Mouse (Mus musculus) embryo, embryonic 11.5 days (tissue): Measurements from ENCODE around the gene Ldb2.

Source experiments
- DNase-seq: peaks from one replicate; pipeline ENCODE4 v3.0.0-alpha.2; 2012; ENCODE audit warnings: low read depth, low spot score

Gene Ldb2

GRCm38 (mm10) chr5:44548468-44548867 is 251.0 kb downstream of the Ldb2 start:
- no peak for DNase-seq

GRCm38 (mm10) chr5:44543472-44544132 is 255.9 kb downstream of the Ldb2 start:
- no peak for DNase-seq

- DNase-seq, result no peak
These were observed 257.7 kb downstream of the Ldb2 start for GRCm38 (mm10) chr5:44541748-44542147.

- DNase-seq, result no peak
These were observed 260.8 kb downstream of the Ldb2 start for GRCm38 (mm10) chr5:44538687-44539086.

GRCm38 (mm10) chr5:44538000-44538395 is 261.5 kb downstream of the Ldb2 start:
- peak; percentile 38 for DNase-seq

GRCm38 (mm10) chr5:44537316-44537999 is 262.0 kb downstream of the Ldb2 start:
- no peak for DNase-seq

GRCm38 (mm10) chr5:44529466-44529865 is 270.0 kb downstream of the Ldb2 start:
- no peak for DNase-seq

- DNase-seq, result no peak
These were observed 270.5 kb downstream of the Ldb2 start for GRCm38 (mm10) chr5:44529001-44529400.

- DNase-seq, result no peak
These were observed 294.3 kb downstream of the Ldb2 start for GRCm38 (mm10) chr5:44505221-44505620.

- no peak for DNase-seq
These were observed 294.7 kb downstream of the Ldb2 start for GRCm38 (mm10) chr5:44504786-44505185.

- DNase-seq, result no peak
These were observed 301.3 kb downstream of the Ldb2 start for GRCm38 (mm10) chr5:44498229-44498628.

GRCm38 (mm10) chr5:44496854-44497253 is 302.6 kb downstream of the Ldb2 start:
- DNase-seq, result no peak

- DNase-seq, result no peak
These were observed 304.4 kb downstream of the Ldb2 start for GRCm38 (mm10) chr5:44495092-44495491.

GRCm38 (mm10) chr5:44494133-44494532 is 305.3 kb downstream of the Ldb2 start:
- no peak for DNase-seq

- DNase-seq, result no peak
These were observed 308.0 kb downstream of the Ldb2 start for GRCm38 (mm10) chr5:44491526-44491925.

- DNase-seq, result no peak
These were observed 309.0 kb downstream of the Ldb2 start for GRCm38 (mm10) chr5:44490462-44490861.

- peak; percentile 22 for DNase-seq
These were observed 315.9 kb downstream of the Ldb2 start for GRCm38 (mm10) chr5:44483426-44484106.

- no peak for DNase-seq
These were observed 318.1 kb downstream of the Ldb2 start for GRCm38 (mm10) chr5:44481406-44481805.

GRCm38 (mm10) chr5:44476356-44476755 is 323.1 kb downstream of the Ldb2 start:
- no peak for DNase-seq

GRCm38 (mm10) chr5:44475543-44475942 is 323.9 kb downstream of the Ldb2 start:
- DNase-seq, result no peak

GRCm38 (mm10) chr5:44473857-44474762 is 325.4 kb downstream of the Ldb2 start:
- no peak for DNase-seq

- DNase-seq, result no peak
These were observed 334.2 kb downstream of the Ldb2 start for GRCm38 (mm10) chr5:44465238-44465637.
